Mouse (Mus musculus): ENCODE measurements at regions not wholly inside any gene's neighbourhood (a gene's known extent, or its start where the extent isn't known, plus 50 kb on each side); places are given as distances from the start of the nearest gene placed in this dataset.
"Not testable (repeated sequence)": the region's sequence is repeated elsewhere in the genome, so short reads cannot be mapped to it uniquely, and the experiment has no call there.

DNA sequence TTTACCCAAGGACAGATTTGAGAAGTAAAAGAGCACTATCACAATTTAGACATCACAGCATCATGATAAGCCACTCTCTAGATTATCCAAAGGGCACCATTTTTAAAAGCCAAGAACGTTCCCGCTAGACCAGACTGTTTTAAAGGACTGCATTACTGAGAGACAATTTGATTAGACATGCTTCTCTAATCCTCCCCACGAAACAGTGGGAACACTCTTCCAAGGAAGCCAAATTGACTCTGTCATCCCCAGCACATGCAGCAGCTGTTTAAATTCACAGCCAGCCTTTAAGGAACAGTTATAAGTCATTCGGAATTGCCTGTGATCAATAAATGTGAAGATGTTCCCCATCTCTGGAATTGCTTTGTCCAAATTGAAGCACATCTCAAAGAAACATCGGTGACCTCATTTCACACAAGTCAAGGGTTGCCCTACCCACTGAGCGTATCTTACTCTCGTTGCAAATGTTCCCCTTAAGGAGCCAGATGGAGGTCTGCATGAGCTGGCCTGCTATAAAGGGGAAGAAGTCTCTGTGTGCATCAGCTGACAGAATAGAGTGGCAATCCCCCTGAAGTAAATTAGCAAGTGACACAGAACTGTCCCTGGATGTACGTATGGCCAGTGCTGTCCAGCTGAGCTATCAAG is 393.2 kb downstream of the Pid1 start:
- CTCF ChIA-PET, result no interaction called here

DNA sequence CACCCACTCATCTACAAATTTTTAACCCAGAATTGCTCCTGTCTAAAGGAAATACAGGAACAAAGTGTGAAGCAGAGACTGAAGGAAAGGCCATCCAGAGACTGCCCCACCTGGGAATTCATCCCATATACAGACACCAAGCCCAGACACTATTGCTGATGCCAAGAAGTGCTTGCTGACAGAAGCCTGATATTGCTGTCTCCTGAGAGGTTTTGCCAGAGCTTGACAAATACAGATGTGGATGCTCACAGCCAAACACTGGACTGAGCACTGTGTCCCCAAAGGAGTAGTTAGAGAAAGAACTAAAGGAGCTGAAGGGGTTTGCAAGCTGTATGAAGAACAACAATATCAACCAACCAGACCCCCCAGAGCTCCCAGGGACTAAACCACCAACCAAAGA is 399.3 kb downstream of the Pid1 start:
- CTCF ChIA-PET, result not testable (repeated sequence)

DNA sequence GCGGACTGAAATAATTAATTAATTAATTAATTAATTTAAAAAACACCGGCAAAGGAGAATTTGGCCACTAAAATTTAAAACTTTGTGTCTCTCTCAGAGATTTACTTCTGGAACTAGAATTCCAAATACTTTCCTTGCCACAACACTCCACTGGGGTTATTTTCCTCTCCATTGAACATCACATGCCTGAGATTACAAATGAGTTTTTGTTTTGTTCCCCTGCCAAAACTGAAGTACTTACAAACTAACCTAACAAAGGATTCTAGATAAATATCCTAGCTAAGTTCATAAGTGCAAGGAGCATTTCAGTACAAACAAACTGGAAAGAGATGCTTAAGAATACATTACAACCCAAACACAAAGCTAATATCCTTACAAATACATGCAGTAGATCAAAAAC is 402.2 kb downstream of the Pid1 start:
- CTCF ChIA-PET, result no interaction called here

DNA sequence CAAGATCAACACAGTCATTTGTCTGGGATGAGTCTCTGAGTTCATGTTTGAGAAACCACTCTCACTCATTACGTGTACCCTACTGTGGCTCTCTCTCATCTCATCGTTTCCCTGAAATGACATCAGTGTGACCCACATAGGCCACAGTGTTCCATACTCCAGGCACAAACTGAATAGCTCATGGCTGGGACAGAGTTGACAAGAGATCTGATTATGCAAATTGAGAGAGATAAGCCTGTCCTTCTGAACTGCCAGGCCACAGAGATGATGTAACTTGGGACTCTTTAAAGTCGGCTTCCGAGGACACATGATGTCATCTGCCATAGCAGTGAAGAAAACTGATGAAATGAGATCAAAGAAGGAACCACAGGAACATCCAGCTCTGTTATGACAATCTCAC is 404.2 kb downstream of the Pid1 start:
- CTCF ChIA-PET, result no interaction called here

DNA sequence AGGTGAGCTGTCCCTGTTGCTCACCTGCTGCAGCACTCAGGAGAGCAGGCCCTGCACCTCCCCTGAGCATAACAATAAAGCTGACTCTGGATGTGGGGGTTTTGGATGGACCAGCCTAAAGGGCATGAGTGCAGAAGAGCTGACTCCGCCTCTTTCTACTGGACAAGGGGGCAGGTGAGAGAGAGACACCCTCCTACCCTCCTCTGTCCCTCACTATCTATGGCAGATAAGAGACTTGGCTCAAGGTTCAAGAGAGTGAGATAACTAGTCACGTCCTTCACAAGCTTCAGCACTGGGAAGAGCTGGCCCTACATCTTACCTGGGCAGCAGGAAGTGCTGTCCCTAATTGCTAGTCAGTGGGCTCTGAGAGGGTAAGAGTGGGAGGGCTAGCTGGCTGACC is 441.1 kb downstream of the Pid1 start:
- CTCF ChIA-PET, result no interaction called here

DNA sequence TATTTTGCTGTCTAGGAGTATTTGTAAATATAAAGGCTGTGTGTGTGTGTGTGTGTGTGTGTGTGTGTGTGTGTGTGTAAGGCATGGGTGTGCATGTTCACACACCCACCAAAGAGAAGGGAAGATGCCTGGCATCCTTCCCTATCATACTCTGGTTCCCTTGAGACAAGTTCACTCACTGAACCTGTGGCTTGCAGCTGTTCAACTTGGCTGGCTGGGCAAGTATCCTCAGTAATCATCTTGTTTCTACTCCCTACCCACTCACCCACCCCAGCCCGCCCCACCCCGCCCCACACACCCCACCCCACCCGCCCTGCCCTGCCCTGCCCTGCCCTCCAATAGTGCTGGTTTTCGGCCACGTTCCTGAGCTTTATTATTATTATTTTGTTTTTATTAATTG is 448.5 kb downstream of the Pid1 start:
- CTCF ChIA-PET, result no interaction called here

DNA sequence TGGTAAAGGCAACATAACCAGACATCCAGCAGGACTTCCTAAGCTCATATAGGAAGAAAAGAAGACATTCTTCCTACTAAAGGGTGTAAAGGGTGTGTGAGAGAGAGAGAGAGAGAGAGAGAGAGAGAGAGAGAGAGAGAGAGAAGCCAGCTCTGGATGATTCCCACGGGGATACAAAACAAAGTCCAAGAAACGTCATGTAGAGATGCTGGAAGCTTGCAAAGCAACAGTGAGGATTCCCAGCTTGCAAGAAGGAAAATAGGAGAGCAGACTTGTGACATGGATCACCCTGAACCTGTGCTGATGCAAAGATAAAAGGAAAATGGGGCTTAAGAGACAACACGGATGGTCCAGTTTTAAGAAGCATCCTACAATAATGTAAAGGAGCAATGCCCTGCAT is 456.6 kb downstream of the Pid1 start:
- CTCF ChIA-PET, result no interaction called here

DNA sequence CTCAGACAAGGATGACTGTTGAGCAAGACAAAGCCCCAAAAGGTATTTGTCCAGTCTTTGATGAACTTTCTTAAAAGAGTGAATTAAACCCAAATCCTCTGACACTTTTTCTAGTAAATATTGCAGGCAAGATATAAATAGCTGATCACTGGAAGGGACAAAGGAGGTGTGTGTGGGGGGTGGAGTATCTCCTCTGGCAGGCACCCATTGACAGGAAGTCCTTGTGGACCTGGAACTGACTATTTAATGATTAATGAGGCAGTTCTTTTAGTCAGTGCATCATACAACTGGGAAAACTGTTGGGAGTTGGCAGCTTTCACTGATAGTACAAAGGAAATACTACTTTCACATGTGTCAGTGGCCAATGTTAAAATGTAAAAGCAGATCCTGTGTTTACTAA is 457.1 kb downstream of the Pid1 start:
- CTCF ChIA-PET, result no interaction called here

DNA sequence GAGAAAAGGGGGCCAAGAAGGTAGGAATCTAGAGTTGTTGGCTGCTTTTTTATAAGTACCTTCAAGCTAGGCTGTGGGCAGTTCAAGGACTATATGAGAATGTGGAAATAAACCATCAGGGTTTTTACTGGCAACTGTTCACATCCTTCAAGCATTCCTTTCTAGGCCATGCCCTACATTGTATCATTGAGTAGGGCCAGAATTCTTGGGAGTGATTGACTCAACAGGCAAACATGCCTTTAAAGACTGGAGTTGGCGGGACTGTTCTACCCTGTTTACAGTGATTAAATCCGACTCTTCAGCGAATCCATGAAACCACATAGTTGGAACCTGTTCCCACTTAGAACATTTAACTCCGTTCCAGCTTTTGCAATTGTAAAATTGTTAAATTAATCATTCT is 463.8 kb downstream of the Pid1 start:
- CTCF ChIA-PET, result no interaction called here

DNA sequence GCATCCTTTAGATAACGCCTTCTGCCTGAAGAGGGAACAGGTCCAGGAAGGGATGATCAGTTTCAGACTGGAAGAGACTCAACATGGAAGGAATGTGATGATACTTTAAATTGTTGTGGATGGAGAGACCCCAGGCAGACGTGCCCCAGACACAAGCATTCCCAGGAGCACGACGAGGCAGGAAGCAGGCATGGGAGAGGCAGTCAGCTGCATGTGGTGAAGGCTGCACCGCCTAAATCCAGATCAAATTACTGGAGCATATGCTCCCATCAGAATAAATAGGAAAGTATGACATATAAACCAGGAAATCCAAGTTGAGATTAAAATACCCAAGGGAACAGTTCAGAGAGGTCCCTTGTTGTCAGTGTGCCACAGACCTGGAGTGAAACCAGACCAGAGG is 467.3 kb downstream of the Pid1 start:
- CTCF ChIA-PET, result no interaction called here

DNA sequence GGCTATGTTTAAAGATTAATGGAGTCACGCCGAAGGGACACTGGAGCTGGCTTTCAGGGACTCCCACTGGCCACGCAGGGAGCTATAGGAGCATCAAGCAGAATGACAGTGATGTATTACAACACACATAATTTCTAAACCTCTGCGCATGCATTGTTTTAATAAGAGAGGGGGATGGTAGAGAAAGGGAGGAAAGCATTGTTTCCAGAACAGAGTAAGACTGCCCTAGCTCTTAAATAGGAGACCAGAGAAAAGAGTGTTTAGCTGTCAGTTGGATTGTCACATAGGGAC is 471.1 kb upstream of the Sphkap start:
- CTCF ChIA-PET, result no interaction called here

DNA sequence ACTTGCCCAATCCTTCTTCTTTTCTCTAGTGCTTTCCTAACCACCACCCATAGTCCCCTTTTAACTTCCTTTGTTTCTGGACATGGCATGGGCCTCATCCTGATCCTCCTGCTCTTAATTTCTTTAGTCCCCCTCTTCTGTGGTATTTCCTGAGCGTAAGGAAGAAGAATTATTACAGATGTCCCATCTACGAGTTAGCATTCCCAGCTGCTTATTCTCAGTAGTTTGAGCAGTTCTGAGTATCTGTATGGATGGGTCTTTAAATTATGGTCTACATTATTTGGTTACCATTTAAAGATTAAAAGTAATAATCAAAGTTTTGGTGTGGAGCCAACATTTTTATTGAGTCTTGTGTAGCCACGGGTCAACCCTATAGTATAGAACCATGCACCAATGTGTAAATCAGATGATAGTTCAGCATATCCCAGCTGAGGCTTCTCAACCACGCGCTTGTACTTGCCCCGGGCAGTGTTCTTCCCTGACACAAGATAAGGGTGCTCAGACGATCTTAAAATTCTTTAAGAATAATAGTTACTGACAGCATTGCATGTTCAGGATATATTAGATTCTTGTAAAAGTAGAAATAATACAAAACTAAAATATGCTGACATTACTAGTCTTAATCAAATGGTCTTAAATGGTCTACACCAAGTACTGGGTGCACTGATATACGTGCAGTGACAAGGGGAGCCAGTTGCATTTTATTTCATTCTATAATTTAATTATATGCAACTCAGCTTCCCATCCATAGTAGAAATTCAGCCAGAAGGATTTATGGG is 470.5 kb upstream of the Sphkap start:
- CTCF ChIA-PET, result no interaction called here

DNA sequence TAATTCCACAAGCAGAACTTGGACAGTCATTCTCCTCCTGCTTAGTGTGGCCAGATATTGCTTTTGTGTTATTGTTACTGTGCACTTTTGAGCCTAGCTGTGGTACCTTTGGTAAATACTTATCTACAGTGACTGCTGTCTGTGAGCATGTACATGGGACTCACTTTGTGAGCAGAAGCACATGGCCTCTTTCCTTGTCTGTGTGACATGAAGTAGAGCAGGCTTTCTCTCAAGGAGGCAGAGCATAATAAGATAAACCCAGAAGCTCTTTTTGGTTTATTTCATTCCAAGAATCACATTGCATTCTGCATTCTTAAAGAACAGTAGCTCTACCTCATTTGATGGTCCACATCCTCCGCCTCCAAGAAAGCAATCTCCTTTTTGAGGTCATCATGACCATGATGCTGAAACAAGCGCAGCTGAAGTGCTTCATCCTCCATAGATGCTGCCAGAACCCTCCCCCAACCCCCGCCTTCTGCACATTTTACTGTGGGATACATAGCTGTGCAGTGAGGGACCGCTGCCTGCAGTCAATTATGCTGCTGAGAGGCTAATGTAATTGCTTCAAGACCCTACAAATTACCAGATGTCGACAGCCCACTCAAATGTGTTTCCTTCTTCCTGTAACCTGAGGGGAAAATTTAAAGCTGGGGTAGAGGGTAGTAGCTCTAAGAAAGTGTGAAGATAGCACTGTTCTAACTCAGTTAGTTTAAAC is 463.0 kb upstream of the Sphkap start:
- CTCF ChIA-PET, result no interaction called here

DNA sequence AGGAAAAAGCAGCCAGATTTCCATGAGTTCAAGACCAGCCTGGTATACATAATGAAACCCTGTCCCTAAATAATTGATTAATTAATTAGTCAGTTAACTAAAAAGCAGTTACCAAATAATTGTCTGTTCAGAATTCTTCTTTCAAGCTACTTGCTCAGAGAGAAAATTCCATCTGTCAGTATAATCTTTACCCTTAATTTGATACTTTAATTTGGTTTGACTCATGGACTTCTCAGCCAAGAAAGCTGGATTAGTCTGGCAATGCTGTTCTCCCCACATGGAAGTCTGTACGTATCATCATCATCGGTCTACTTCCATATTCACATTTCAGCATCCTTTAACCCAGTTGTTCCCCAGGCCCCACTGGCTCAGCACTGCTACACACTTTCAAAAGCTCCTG is 461.0 kb upstream of the Sphkap start:
- CTCF ChIA-PET, result no interaction called here

DNA sequence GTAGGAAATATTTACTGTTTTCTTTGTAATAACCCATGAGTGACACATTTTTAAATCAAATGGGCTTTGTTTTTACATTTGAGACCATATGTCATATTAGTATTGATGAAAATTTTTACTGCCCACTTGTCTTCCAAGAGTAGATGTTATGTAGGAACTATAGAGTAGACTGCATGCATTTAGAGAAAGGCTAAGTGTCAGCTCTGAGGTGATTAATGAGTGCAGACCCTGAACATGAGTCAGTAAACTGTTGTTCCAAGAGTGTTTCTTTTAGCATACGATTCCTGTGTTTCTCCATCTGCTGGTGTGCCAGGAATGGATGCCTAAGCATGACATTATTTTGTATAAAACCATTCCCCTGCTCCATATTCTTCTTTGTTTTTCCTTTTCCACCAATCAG is 454.5 kb upstream of the Sphkap start:
- CTCF ChIA-PET, result no interaction called here

DNA sequence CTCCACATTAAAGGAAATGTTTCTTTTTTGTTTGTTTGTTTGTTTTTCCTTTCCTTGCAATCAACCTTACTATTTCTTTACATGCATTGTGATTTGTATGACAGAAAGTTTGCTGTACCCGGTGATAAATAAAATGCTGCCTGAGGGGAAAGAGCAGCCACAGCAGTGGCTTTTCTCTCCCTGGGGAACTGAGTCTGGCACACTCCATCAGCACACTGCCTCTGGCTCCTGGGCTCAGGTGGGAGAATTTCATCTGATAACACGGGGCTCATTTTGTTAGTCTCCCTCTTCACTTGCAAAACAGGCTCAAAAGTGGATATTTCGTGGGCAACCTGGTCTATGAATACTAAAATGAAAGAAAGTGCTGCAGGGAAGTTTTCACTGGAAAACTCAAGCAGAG is 454.1 kb upstream of the Sphkap start:
- CTCF ChIA-PET, result no interaction called here

DNA sequence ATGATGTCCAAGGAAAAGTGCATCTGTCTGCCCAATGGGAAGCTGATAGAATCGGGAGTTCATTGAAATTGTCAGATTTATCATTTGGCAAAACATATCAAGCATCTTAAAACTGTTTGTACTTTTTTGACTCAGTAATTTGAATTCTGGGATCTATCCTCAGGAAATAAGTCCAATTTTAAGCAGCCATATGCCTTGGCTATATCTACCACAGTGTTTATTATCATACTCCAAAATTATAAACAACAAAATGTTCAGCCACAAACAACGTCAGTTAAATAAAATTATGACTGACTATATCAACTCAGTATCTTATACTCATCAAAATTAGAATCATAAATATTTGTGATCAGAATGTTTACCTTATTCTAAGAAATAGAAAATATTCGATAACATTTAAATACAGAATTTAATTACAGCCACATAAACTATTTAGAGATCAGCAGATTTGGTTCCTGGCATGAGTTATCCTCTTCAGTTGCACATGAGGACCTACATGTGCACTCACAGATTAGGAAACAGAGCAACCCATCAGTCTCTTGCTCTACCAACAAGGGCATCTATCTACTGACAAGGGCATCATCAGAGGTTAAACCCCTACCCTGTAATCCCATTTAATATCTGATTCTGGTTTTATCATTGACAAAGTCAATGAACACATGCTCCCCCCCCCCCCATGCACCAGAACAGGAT is 451.9 kb upstream of the Sphkap start:
- CTCF ChIA-PET, result no interaction called here

DNA sequence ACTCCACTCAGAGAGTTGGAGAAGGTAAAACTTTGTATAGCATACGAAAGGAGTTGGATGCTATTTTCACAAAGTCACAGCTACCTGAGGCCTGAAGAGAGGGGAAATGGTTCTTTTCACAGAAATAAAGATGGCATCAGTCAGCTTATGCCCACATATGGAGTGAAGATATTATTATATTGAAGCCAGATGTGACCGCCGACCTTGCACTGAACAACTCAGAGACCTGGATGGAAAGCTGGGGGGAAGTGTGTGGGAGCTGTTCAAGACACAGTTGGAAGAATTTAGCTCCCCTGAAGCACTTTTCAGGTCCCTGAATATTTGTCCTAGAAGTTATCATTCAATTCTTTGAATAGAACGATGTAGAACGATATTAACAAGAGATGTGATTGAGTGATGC is 446.0 kb upstream of the Sphkap start:
- CTCF ChIA-PET, result no interaction called here

DNA sequence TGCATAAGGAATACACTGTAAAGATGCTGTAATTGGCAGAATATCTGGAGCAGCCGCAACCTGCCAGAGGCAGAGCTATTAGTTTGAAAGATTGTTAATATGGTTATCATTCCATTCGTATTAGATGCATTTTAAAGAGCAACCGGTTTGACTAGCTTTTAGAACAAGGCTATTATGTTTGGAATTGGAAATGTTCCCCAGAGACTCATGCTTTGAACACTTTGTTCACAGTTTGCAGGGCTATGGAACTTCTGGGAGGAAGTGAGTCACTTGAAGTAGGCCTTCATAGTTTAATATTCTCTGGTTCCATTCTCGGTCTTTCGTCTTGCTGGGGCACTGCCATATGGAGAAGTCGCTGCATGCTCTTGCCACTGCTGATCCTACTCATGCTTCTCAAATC is 443.1 kb upstream of the Sphkap start:
- CTCF ChIA-PET, result no interaction called here

DNA sequence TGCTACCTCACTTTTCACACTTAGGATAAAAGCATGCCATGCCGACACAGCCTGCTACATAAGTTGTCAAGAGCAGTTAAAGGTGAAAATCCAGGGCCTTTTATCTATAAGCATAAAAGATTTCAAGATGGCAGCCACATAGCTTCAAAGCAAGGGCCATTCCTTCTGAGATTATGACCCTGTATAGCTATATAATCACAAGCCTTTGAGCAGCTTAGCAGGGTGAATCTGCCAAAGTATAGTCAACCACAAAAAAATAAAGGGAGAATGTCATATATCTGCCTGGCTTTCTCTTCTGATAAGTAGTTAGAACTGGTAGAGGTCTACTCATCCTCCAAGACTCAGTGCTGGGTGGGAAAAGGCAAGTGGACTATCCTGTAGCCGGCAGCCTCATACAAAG is 440.4 kb upstream of the Sphkap start:
- CTCF ChIA-PET, result no interaction called here

DNA sequence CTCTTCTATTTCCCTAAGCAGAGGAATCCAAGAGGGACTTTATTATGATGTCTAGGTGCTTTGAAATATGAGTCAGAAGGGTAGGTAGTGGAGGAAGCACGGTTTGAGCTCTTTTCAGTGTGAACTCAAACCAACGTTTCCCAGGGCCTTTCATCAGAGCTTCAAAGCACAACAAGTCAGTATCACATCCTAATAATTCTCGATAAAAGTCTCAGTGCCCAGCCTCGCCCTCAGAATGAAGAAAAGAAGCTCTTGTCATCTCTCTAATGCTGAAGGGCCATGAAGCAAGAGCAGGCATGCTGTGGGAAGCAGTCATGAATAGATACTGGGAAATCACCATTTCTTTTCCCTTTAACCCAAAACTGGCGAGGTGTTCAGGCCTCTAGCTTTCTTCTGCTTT is 440.0 kb upstream of the Sphkap start:
- CTCF ChIA-PET, result no interaction called here

DNA sequence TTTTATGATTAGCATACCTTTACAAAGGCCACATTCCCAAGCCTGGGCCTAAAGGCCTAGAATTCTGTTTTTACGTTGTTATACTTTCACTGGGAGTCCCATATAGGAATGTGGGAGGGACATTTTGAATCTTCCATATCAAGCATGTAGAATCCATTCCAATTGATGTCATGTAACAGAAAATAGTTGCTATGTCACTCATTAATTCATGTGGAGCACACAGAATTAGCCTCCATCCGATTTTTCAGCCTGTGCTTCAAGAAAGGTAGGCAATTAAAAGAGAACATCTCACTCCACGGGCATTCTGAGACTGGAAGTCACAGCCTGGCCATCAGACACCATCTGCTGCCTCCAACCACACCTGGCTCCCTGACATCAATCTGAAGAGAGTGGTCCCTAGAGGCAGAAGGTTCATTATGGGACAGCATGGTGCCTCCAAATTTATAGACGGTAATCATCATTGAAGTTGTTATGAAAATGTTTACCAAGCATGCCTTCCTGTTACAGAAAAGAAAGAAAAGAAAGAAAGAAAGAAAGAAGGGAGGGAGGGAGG is 436.9 kb upstream of the Sphkap start:
- CTCF ChIA-PET, result no interaction called here

DNA sequence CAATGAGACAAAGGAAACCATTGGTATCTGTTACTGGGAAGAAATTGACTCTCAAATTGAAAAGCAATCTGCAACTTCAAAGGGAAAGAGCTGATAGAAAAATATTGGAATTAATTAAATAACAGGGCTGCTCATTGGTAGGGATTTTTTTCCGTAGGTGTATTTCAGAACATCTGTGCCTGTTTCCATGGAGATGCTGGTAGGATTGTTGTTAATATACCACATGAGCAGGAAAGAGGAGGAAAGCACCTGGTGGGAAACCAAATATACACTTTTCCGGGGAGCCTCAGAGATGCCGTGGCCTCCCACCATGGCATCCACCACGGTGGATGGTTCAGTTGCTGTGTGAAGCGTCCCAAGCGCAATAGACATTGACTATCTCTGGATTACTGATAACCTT is 428.0 kb upstream of the Sphkap start:
- CTCF ChIA-PET, result no interaction called here

Data from spleen, embryonic (tissue).